Mouse (Mus musculus) ES-E14 (cell line): Measurements from ENCODE around the gene Cblb. TPM values are rescaled to one million over a fixed set of nuclear protein-coding genes. Genes with fewer than 3 reads are reported as not detected.

ENCODE experiments used
- DNase-seq: peaks from one replicate; pipeline ENCODE4 v3.0.0-alpha.2; 2013; ENCODE audit warnings: low read depth, low spot score
- H3K27ac ChIP-seq: 2 replicates; pipeline ENCODE4 v1.5.1; 2012; ENCODE audit warnings: low read depth, mild to moderate bottlenecking, low read length, moderate library complexity, mixed read lengths; ENCODE audit not compliant: poor library complexity, insufficient read depth, severe bottlenecking
- H3K36me3 ChIP-seq: 2 replicates; pipeline ENCODE4 v1.6.1; 2012; ENCODE audit warnings: mild to moderate bottlenecking, low read length, moderate library complexity, mixed read lengths; ENCODE audit not compliant: control insufficient read depth, poor library complexity, insufficient read depth, severe bottlenecking
- H3K4me1 ChIP-seq, 2 experiments: fragments of 150-350 bp in 1 of 2; sonication (generic) in 1 of 2; 2 replicates each; pipeline ENCODE4 v1.6.1; 2012; ENCODE audit warnings: low read length in 2 of 2, mild to moderate bottlenecking in 1 of 2, mixed read lengths in 1 of 2; ENCODE audit not compliant: control insufficient read depth in 2 of 2, insufficient read depth in 2 of 2, poor library complexity in 1 of 2
- H3K4me3 ChIP-seq, 2 experiments: fragments of 150-350 bp in 1 of 2; sonication (generic) in 1 of 2; 2 replicates each; pipeline ENCODE4 v1.5.1; 2012; ENCODE audit warnings: low read length in 2 of 2, low read depth in 1 of 2, mild to moderate bottlenecking in 1 of 2, mixed read lengths in 1 of 2; ENCODE audit not compliant: insufficient read depth in 1 of 2, poor library complexity in 1 of 2, severe bottlenecking in 1 of 2
- H3K9ac ChIP-seq: 2 replicates; pipeline ENCODE4 v1.6.1; 2012; ENCODE audit warnings: low read depth, mild to moderate bottlenecking, low read length, mixed read lengths; ENCODE audit not compliant: poor library complexity, insufficient read depth, severe bottlenecking
- H3K9me3 ChIP-seq: fragments of 150-350 bp; sonication (generic); 2 replicates; pipeline ENCODE4 v1.6.1; 2012; ENCODE audit warnings: low read depth, mild to moderate bottlenecking, low read length; ENCODE audit not compliant: control insufficient read depth, insufficient read depth
- CHD2 ChIP-seq: IDR thresholded peaks from 2 replicates; pipeline ENCODE4 v1.6.1; 2014; ENCODE audit warnings: mild to moderate bottlenecking, low read depth, low read length, inconsistent platforms
- HCFC1 ChIP-seq: IDR thresholded peaks from 2 replicates; pipeline ENCODE4 v1.6.1; 2012; ENCODE audit warnings: low read length, inconsistent platforms, borderline replicate concordance; ENCODE audit not compliant: insufficient read depth
- MAFK ChIP-seq: IDR thresholded peaks from 2 replicates; pipeline ENCODE4 v1.6.1; 2014; ENCODE audit warnings: mild to moderate bottlenecking, low read depth, low read length, inconsistent platforms; ENCODE audit not compliant: insufficient read depth
- ZC3H11A ChIP-seq: IDR thresholded peaks from 2 replicates; pipeline ENCODE4 v1.6.1; 2012; ENCODE audit warnings: low read depth, mild to moderate bottlenecking, inconsistent platforms, low read length, borderline replicate concordance
- ZNF384 ChIP-seq: IDR thresholded peaks from 2 replicates; pipeline ENCODE4 v1.6.1; 2012; ENCODE audit warnings: low read depth, low read length, inconsistent platforms
- in situ Hi-C, 2 experiments: fragments of 600-800 bp; cut with MboI; formaldehyde crosslinking; loops; one replicate each; pipeline ENCODE4 v1.15.1; 2025; ENCODE audit warnings: low sequenced_read_pairs in 2 of 2, inconsistent platforms in 1 of 2; ENCODE audit not compliant: unreplicated experiment in 2 of 2
- total RNA-seq: library from RNA; depleted of rRNA; stranded (reverse); fragments of 300-350 nt; gene quantifications from 2 replicates; pipeline ENCODE4 v1.2.3, GENCODE M21; 2012

Gene Cblb
- total RNA-seq, 1 experiment = 5.1 TPM

DNA sequence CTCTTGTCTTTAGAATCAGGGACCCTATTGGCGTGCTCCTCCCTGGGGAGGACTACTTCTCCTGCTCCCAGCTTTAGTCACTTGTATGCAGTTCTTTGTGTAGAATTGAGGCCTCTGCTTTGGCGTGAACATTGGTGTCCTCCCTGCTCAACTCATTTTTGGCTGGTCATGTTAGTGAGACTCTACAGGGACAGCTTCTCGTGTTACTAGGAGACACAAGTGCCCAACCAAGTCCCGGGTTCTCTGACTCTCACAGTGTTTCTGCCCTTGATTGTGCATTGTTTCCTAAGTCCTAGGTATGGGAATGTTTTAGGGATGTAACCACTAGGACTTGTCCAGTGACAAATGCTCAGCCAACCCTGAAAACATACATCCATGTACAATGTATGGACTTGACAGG is 9.9 kb downstream of the Cblb start:
- no peaks in the 10 kb centered on the region for H3K9me3 ChIP-seq
- H3K4me1 ChIP-seq = no peaks in the 10 kb centered on the region
- no peak overlapping the region for H3K4me3 ChIP-seq
- in situ Hi-C loops = no loop called here
- H3K9ac ChIP-seq = no peak overlapping the region
- H3K27ac ChIP-seq = no peak overlapping the region
- no peak for TF ChIP-seq MAFK
- no peak for TF ChIP-seq HCFC1
- TF ChIP-seq ZNF384 = no peak
- no peaks in the 10 kb centered on the region; the same call in 1 of the 2 replicates for H3K36me3 ChIP-seq
- no peak for DNase-seq

GRCm38 (mm10) chr16:52042667-52043379 is 11.8 kb downstream of the Cblb start:
- TF ChIP-seq MAFK = no peak
- TF ChIP-seq HCFC1 = no peak
- TF ChIP-seq ZNF384 = no peak
- no peak for TF ChIP-seq ZC3H11A
- TF ChIP-seq CHD2 = no peak
- Histone ChIP-seq H3K4me1 (no peaks in the 10 kb centered on the region), H3K9me3 (no peaks in the 10 kb centered on the region), H3K36me3 (no peaks in the 10 kb centered on the region; the same call in 1 of the 2 replicates), H3K27ac (no peak overlapping the region), H3K9ac (no peak overlapping the region), H3K4me3 (no peak overlapping the region)
- in situ Hi-C loops = no loop called here
- DNase-seq = no peak

DNA sequence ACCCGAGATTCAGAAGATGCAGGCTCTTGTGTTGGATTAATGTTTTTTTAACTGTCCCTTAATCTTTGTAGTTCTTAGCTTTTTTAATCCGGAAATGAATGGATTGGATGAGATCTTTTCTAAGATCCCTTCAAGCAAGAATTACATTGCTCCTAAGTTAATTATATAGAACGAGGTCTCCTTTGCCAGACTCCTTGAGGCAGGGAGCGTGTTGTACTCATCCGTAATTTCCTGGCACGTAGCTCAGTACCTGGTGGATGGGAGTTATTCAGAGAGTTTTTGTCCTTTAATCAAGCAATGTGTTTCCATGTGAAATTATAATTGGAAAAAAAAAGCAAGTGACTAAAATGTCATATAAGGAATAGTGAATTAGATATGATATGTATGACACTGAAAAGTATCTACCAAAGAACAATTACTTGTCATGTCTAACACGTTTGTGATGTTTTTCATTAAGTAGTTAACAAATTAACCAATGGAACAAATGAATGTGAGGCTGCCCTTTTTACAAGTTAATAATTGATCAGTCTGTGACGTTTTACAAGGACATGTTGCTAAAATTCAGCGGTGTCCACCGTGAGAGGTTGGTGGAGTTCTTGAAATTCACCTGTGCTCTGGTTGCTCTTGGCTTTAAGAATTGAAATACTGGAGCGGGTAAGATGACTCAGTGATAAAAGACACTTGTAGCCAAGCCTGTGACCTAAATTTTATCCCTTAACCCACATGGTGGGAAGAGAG is 12.5 kb downstream of the Cblb start:
- Histone ChIP-seq H3K4me1 (no peaks in the 10 kb centered on the region), H3K9me3 (no peaks in the 10 kb centered on the region), H3K9ac (no peak overlapping the region), H3K27ac (no peak overlapping the region), H3K36me3 (no peaks in the 10 kb centered on the region; the same call in 1 of the 2 replicates), H3K4me3 (no peak overlapping the region)
- DNase-seq = no peak
- no peak for TF ChIP-seq ZC3H11A
- no peak for TF ChIP-seq MAFK
- TF ChIP-seq HCFC1 = no peak
- TF ChIP-seq CHD2 = no peak
- TF ChIP-seq ZNF384 = no peak
- in situ Hi-C loops = no loop called here

- Histone ChIP-seq H3K4me3 (no peak overlapping the region), H3K27ac (no peak overlapping the region), H3K9me3 (no peaks in the 10 kb centered on the region), H3K4me1 (no peaks in the 10 kb centered on the region), H3K36me3 (no peaks in the 10 kb centered on the region; the same call in 1 of the 2 replicates), H3K9ac (no peak overlapping the region)
- DNase-seq = no peak
- TF ChIP-seq ZNF384 (no peak), HCFC1 (no peak), ZC3H11A (no peak), MAFK (no peak), CHD2 (no peak)
- in situ Hi-C loops = no loop called here
Observed at GRCm38 (mm10) chr16:52044518-52044917, 13.5 kb downstream of the Cblb start.

DNA sequence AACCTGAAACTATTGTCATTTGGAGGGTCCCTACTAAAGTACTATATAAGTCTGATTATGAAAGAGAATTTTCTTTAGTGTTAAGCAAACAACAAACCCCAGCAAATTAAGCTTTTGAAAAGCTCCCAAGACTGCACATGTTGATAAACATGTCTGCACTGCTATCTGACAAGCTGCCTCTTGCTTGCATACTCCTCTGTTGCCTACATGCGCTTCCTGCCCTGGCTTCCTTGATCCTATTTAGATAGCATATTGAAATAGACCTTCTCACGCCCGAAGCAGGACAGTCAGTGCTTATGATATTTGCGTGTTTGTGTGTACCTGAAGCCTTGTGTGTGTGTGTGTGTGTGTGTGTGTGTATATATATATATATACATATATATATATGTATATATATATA is 14.0 kb downstream of the Cblb start:
- Histone ChIP-seq H3K9ac (no peak overlapping the region), H3K4me3 (no peak overlapping the region), H3K36me3 (no peaks in the 10 kb centered on the region; the same call in 1 of the 2 replicates), H3K9me3 (no peaks in the 10 kb centered on the region), H3K4me1 (no peaks in the 10 kb centered on the region), H3K27ac (no peak overlapping the region)
- in situ Hi-C loops = no loop called here
- DNase-seq = no peak
- TF ChIP-seq ZC3H11A (no peak), HCFC1 (no peak), CHD2 (no peak), ZNF384 (no peak), MAFK (no peak)
